Mouse (Mus musculus) kidney, embryonic 16.5 days (tissue): ENCODE data around the gene Rps6kc1. TPM values are rescaled to one million over a fixed set of nuclear protein-coding genes. Genes with fewer than 3 reads are reported as not detected.

Experiments
- ATAC-seq: fragments of 200-750 bp; cut with Nextera tagmentation; 2 replicates; pipeline ENCODE4 v1.8.0; 2017; ENCODE audit warnings: moderate TSS enrichment; ENCODE audit not compliant: low FRiP score, low TSS enrichment
- H3K27ac ChIP-seq: fragments of 300-500 bp; sonication (generic); 2 replicates; pipeline ENCODE4 v1.5.1; 2014; ENCODE audit warnings: low read length
- H3K27me3 ChIP-seq: fragments of 300-500 bp; sonication (generic); 2 replicates; pipeline ENCODE4 v1.6.1; 2014; ENCODE audit warnings: low read length, control low read depth, mixed read lengths; ENCODE audit not compliant: insufficient read depth
- H3K36me3 ChIP-seq: fragments of 300-500 bp; sonication (generic); 2 replicates; pipeline ENCODE4 v1.6.1; 2014; ENCODE audit warnings: low read length, control low read depth, mixed read lengths; ENCODE audit not compliant: insufficient read depth
- H3K4me1 ChIP-seq: fragments of 300-500 bp; sonication (generic); 2 replicates; pipeline ENCODE4 v1.6.1; 2014; ENCODE audit warnings: low read length, control low read depth, mixed read lengths; ENCODE audit not compliant: insufficient read depth
- H3K4me2 ChIP-seq: fragments of 300-500 bp; sonication (generic); replicated peaks from 2 replicates; pipeline ENCODE4 v1.6.1; 2014; ENCODE audit warnings: low read depth, low read length
- H3K4me3 ChIP-seq: fragments of 300-500 bp; sonication (generic); 2 replicates; pipeline ENCODE4 v1.5.1; 2014; ENCODE audit warnings: mild to moderate bottlenecking, low read length
- H3K9ac ChIP-seq: fragments of 300-500 bp; sonication (generic); replicated peaks from 2 replicates; pipeline ENCODE4 v1.6.1; 2014; ENCODE audit warnings: low read length
- H3K9me3 ChIP-seq: fragments of 300-500 bp; sonication (generic); 2 replicates; pipeline ENCODE4 v1.6.1; 2016; ENCODE audit warnings: low read length, control low read depth
- WGBS: fragments of 180-500 bp; shearing (Covaris S2); extraction: QIAGEN DNeasy Blood & Tissue Kit; methylation state at CpG from one replicate; pipeline ENCODE4 v1.1.7; 2014; 5-methylcytosine and 5-hydroxymethylcytosine counted together
- polyA plus RNA-seq: library from polyadenylated mRNA; unstranded; fragments of >200 nt; fragmentation: Nextera tagmentation; extraction: Ambion mirVana; gene quantifications from 2 replicates; pipeline ENCODE4 v1.2.1, GENCODE M21; 2015

Gene Rps6kc1
- polyA plus RNA-seq, 1 experiment from 2014 or later, result 14.4 TPM

GRCm38 (mm10) chr1:190904714-190905113 lies 6.9 kb downstream of the Rps6kc1 start:
- no peak overlapping the region for H3K9ac ChIP-seq
- no peaks in the 10 kb centered on the region for H3K9me3 ChIP-seq
- H3K27me3 ChIP-seq, result no peaks in the 10 kb centered on the region
- H3K4me3 ChIP-seq, result no peak overlapping the region
- WGBS, result 85% methylated on average over 16 of the region's 16 CpGs
- H3K36me3 ChIP-seq, result peaks cover 8% of the 10 kb centered on the region; the same call in 1 of the 2 replicates
- no peak overlapping the region for H3K27ac ChIP-seq
- H3K4me1 ChIP-seq, result peaks cover 3% of the 10 kb centered on the region; the same call in 1 of the 2 replicates
- no peak overlapping the region for H3K4me2 ChIP-seq
- ATAC-seq, result no peak

GRCm38 (mm10) chr1:190904136-190904535 lies 7.4 kb downstream of the Rps6kc1 start:
- no peaks in the 10 kb centered on the region for H3K9me3 ChIP-seq
- peaks cover 8% of the 10 kb centered on the region; the same call in 1 of the 2 replicates for H3K36me3 ChIP-seq
- H3K27me3 ChIP-seq, result no peaks in the 10 kb centered on the region
- peaks cover 3% of the 10 kb centered on the region; the same call in 1 of the 2 replicates for H3K4me1 ChIP-seq
- H3K4me2 ChIP-seq, result no peak overlapping the region
- H3K9ac ChIP-seq, result no peak overlapping the region
- WGBS, result 97% methylated on average over 3 of the region's 3 CpGs
- H3K27ac ChIP-seq, result no peak overlapping the region
- no peak for ATAC-seq
- H3K4me3 ChIP-seq, result no peak overlapping the region

- Histone ChIP-seq H3K36me3 (peaks cover 11% of the 10 kb centered on the region; the same call in 1 of the 2 replicates), H3K4me1 (peaks cover 3% of the 10 kb centered on the region; the same call in 1 of the 2 replicates), H3K4me2 (no peak overlapping the region), H3K9ac (no peak overlapping the region), H3K9me3 (no peaks in the 10 kb centered on the region), H3K27ac (no peak overlapping the region), H3K27me3 (no peaks in the 10 kb centered on the region), H3K4me3 (no peak overlapping the region)
- ATAC-seq, result no peak
- 75% methylated on average over 2 of the region's 2 CpGs for WGBS
These were observed 10.5 kb downstream of the Rps6kc1 start for GRCm38 (mm10) chr1:190901082-190901481.

- no peaks in the 10 kb centered on the region for H3K9me3 ChIP-seq
- 56% methylated on average over 9 of the region's 9 CpGs for WGBS
- peaks cover 20% of the 10 kb centered on the region for H3K36me3 ChIP-seq
- ATAC-seq, result no peak
- H3K4me1 ChIP-seq, result peaks cover 3% of the 10 kb centered on the region; the same call in 1 of the 2 replicates
- no peak overlapping the region for H3K27ac ChIP-seq
- H3K27me3 ChIP-seq, result no peaks in the 10 kb centered on the region
- H3K4me3 ChIP-seq, result no peak overlapping the region
- H3K9ac ChIP-seq, result no peak overlapping the region
- H3K4me2 ChIP-seq, result no peak overlapping the region
These were observed 12.5 kb downstream of the Rps6kc1 start for GRCm38 (mm10) chr1:190898899-190899575.

GRCm38 (mm10) chr1:190898186-190898585 lies 13.4 kb downstream of the Rps6kc1 start:
- Histone ChIP-seq H3K27me3 (no peaks in the 10 kb centered on the region), H3K9me3 (no peaks in the 10 kb centered on the region)
- no peak for ATAC-seq

GRCm38 (mm10) chr1:190893559-190894167 lies 17.9 kb downstream of the Rps6kc1 start:
- no peak overlapping the region for H3K9ac ChIP-seq
- peaks cover 21% of the 10 kb centered on the region; the same call in 1 of the 2 replicates for H3K36me3 ChIP-seq
- ATAC-seq, result no peak
- H3K4me3 ChIP-seq, result no peak overlapping the region
- no peaks in the 10 kb centered on the region for H3K4me1 ChIP-seq
- no peak overlapping the region for H3K4me2 ChIP-seq
- no peaks in the 10 kb centered on the region for H3K9me3 ChIP-seq
- no peak overlapping the region for H3K27ac ChIP-seq
- 85% methylated on average over 6 of the region's 6 CpGs for WGBS
- no peaks in the 10 kb centered on the region for H3K27me3 ChIP-seq

More at GRCm38 (mm10) chr1:190898186-190898585, 13.4 kb downstream of the Rps6kc1 start:
- Histone ChIP-seq H3K27ac (no peak overlapping the region), H3K4me1 (peaks cover 3% of the 10 kb centered on the region; the same call in 1 of the 2 replicates), H3K36me3 (peaks cover 15% of the 10 kb centered on the region; the same call in 1 of the 2 replicates), H3K4me2 (no peak overlapping the region), H3K9ac (no peak overlapping the region), H3K4me3 (no peak overlapping the region)
- 96% methylated on average over 3 of the region's 3 CpGs for WGBS

- no peak for ATAC-seq
- Histone ChIP-seq H3K27me3 (no peaks in the 10 kb centered on the region), H3K4me1 (no peaks in the 10 kb centered on the region), H3K4me2 (no peak overlapping the region), H3K9me3 (no peaks in the 10 kb centered on the region), H3K4me3 (no peak overlapping the region), H3K9ac (no peak overlapping the region), H3K36me3 (peaks cover 27% of the 10 kb centered on the region), H3K27ac (no peak overlapping the region)
- WGBS, result 90% methylated on average over 16 of the region's 16 CpGs
These were observed 22.9 kb downstream of the Rps6kc1 start for GRCm38 (mm10) chr1:190888646-190889045.

- no peak overlapping the region for H3K9ac ChIP-seq
- H3K9me3 ChIP-seq, result no peaks in the 10 kb centered on the region
- H3K4me2 ChIP-seq, result no peak overlapping the region
- H3K36me3 ChIP-seq, result peaks cover 27% of the 10 kb centered on the region
- no peak overlapping the region for H3K27ac ChIP-seq
- H3K27me3 ChIP-seq, result no peaks in the 10 kb centered on the region
- no peak for ATAC-seq
- H3K4me1 ChIP-seq, result no peaks in the 10 kb centered on the region
- H3K4me3 ChIP-seq, result no peak overlapping the region
- WGBS, result 82% methylated on average over 2 of the region's 2 CpGs
These were observed 23.5 kb downstream of the Rps6kc1 start for GRCm38 (mm10) chr1:190888031-190888430.

GRCm38 (mm10) chr1:190886014-190886413 lies 25.6 kb downstream of the Rps6kc1 start:
- no peak overlapping the region for H3K4me3 ChIP-seq
- no peaks in the 10 kb centered on the region for H3K27me3 ChIP-seq
- WGBS, result 89% methylated on average over 4 of the region's 4 CpGs
- H3K9ac ChIP-seq, result no peak overlapping the region
- no peak for ATAC-seq
- peaks cover 22% of the 10 kb centered on the region for H3K36me3 ChIP-seq
- H3K27ac ChIP-seq, result no peak overlapping the region
- H3K4me1 ChIP-seq, result no peaks in the 10 kb centered on the region
- no peak overlapping the region for H3K4me2 ChIP-seq
- no peaks in the 10 kb centered on the region for H3K9me3 ChIP-seq

- no peaks in the 10 kb centered on the region for H3K4me1 ChIP-seq
- no peak overlapping the region for H3K27ac ChIP-seq
- no peak for ATAC-seq
- no peak overlapping the region for H3K4me3 ChIP-seq
- no peak overlapping the region for H3K9ac ChIP-seq
- H3K4me2 ChIP-seq, result no peak overlapping the region
- 9% methylated on average over 2 of the region's 2 CpGs for WGBS
- H3K36me3 ChIP-seq, result peaks cover 19% of the 10 kb centered on the region
- no peaks in the 10 kb centered on the region for H3K9me3 ChIP-seq
- no peaks in the 10 kb centered on the region for H3K27me3 ChIP-seq
These were observed 30.1 kb downstream of the Rps6kc1 start for GRCm38 (mm10) chr1:190881422-190881821.
